Mouse (Mus musculus) forebrain, embryonic 16.5 days (tissue): Measurements from ENCODE around the gene Cacna1e. TPM values are rescaled to one million over a fixed set of nuclear protein-coding genes. Genes with fewer than 3 reads are reported as not detected.

Source experiments
- ATAC-seq: fragments of 200-750 bp; cut with Nextera tagmentation; 2 replicates; pipeline ENCODE4 v1.8.0; 2017; ENCODE audit warnings: mild to moderate bottlenecking, moderate library complexity
- H3K27ac ChIP-seq: fragments of 300-500 bp; sonication (generic); 2 replicates; pipeline ENCODE4 v1.5.1; 2014; ENCODE audit warnings: low read length, control low read depth
- H3K27me3 ChIP-seq: fragments of 300-500 bp; sonication (generic); replicated peaks from 2 replicates; pipeline ENCODE4 v1.6.1; 2014; ENCODE audit warnings: low read length; ENCODE audit not compliant: control insufficient read depth, insufficient read depth
- H3K36me3 ChIP-seq: fragments of 300-500 bp; sonication (generic); 2 replicates; pipeline ENCODE4 v1.6.1; 2014; ENCODE audit not compliant: control insufficient read depth, insufficient read depth
- H3K4me1 ChIP-seq: fragments of 300-500 bp; sonication (generic); replicated peaks from 2 replicates; pipeline ENCODE4 v1.6.1; 2014; ENCODE audit warnings: low read length; ENCODE audit not compliant: control insufficient read depth, insufficient read depth
- H3K4me2 ChIP-seq: fragments of 300-500 bp; sonication (generic); 2 replicates; pipeline ENCODE4 v1.6.1; 2014; ENCODE audit warnings: mild to moderate bottlenecking, low read length, control low read depth
- H3K4me3 ChIP-seq: fragments of 300-500 bp; sonication (generic); replicated peaks from 2 replicates; pipeline ENCODE4 v1.5.1; 2014; ENCODE audit warnings: mild to moderate bottlenecking, low read length, control low read depth
- H3K9ac ChIP-seq: fragments of 300-500 bp; sonication (generic); replicated peaks from 2 replicates; pipeline ENCODE4 v1.6.1; 2014; ENCODE audit warnings: low read depth, low read length, control low read depth
- H3K9me3 ChIP-seq: fragments of 300-500 bp; sonication (generic); 2 replicates; pipeline ENCODE4 v1.6.1; 2016; ENCODE audit warnings: low read length; ENCODE audit not compliant: control insufficient read depth
- WGBS: fragments of 180-500 bp; shearing (Covaris S2); extraction: QIAGEN DNeasy Blood & Tissue Kit; methylation state at CpG from one replicate; pipeline ENCODE4 v1.1.7; 2014; 5-methylcytosine and 5-hydroxymethylcytosine counted together
- polyA plus RNA-seq: library from polyadenylated mRNA; unstranded; fragments of >200 nt; fragmentation: Nextera tagmentation; extraction: Ambion mirVana; gene quantifications from 2 replicates; pipeline ENCODE4 v1.2.1, GENCODE M21; 2015

Cacna1e gene
- polyA plus RNA-seq, 1 experiment from 2014 or later = 18.9 TPM

- Histone ChIP-seq H3K36me3 (no peaks in the 10 kb centered on the region), H3K4me3 (no peak overlapping the region), H3K27me3 (no peaks in the 10 kb centered on the region), H3K27ac (no peak overlapping the region), H3K9me3 (no peaks in the 10 kb centered on the region), H3K9ac (no peak overlapping the region), H3K4me2 (no peak overlapping the region), H3K4me1 (no peaks in the 10 kb centered on the region)
- WGBS = 26% methylated on average over 3 of the region's 3 CpGs
- ATAC-seq = no peak
These were observed 276.9 kb downstream of the Cacna1e start for GRCm38 (mm10) chr1:154607406-154607805.

GRCm38 (mm10) chr1:154605601-154606000 lies 278.7 kb downstream of the Cacna1e start:
- no peaks in the 10 kb centered on the region for H3K9me3 ChIP-seq
- H3K4me2 ChIP-seq = no peak overlapping the region
- H3K36me3 ChIP-seq = no peaks in the 10 kb centered on the region
- ATAC-seq = no peak
- H3K27ac ChIP-seq = no peak overlapping the region
- H3K4me3 ChIP-seq = no peak overlapping the region
- H3K9ac ChIP-seq = no peak overlapping the region
- no peaks in the 10 kb centered on the region for H3K27me3 ChIP-seq
- WGBS = 95% methylated on average over 2 of the region's 2 CpGs
- no peaks in the 10 kb centered on the region for H3K4me1 ChIP-seq

GRCm38 (mm10) chr1:154603781-154604180 lies 280.5 kb downstream of the Cacna1e start:
- H3K4me2 ChIP-seq = no peak overlapping the region
- H3K9ac ChIP-seq = no peak overlapping the region
- H3K36me3 ChIP-seq = no peaks in the 10 kb centered on the region
- H3K4me1 ChIP-seq = no peaks in the 10 kb centered on the region
- no peak for ATAC-seq
- no peak overlapping the region for H3K4me3 ChIP-seq
- no peak overlapping the region for H3K27ac ChIP-seq
- H3K27me3 ChIP-seq = no peaks in the 10 kb centered on the region
- no peaks in the 10 kb centered on the region for H3K9me3 ChIP-seq

GRCm38 (mm10) chr1:154602531-154602930 lies 281.8 kb downstream of the Cacna1e start:
- Histone ChIP-seq H3K27me3 (no peaks in the 10 kb centered on the region), H3K9ac (no peak overlapping the region), H3K9me3 (no peaks in the 10 kb centered on the region), H3K4me1 (no peaks in the 10 kb centered on the region), H3K4me2 (no peak overlapping the region), H3K4me3 (no peak overlapping the region), H3K27ac (no peak overlapping the region), H3K36me3 (no peaks in the 10 kb centered on the region)
- ATAC-seq = no peak
- WGBS = 94% methylated on average over 1 of the region's 1 CpGs

- Histone ChIP-seq H3K4me2 (no peak overlapping the region), H3K9me3 (no peaks in the 10 kb centered on the region), H3K4me1 (no peaks in the 10 kb centered on the region), H3K36me3 (no peaks in the 10 kb centered on the region), H3K27me3 (no peaks in the 10 kb centered on the region), H3K4me3 (no peak overlapping the region), H3K9ac (no peak overlapping the region), H3K27ac (no peak overlapping the region)
- WGBS = 85% methylated on average over 3 of the region's 3 CpGs
- no peak for ATAC-seq
These were observed 301.8 kb downstream of the Cacna1e start for GRCm38 (mm10) chr1:154582516-154582915.

- ATAC-seq = no peak
- Histone ChIP-seq H3K4me3 (no peak overlapping the region), H3K9me3 (no peaks in the 10 kb centered on the region), H3K4me1 (no peaks in the 10 kb centered on the region), H3K9ac (no peak overlapping the region), H3K27ac (no peak overlapping the region), H3K36me3 (no peaks in the 10 kb centered on the region), H3K4me2 (no peak overlapping the region), H3K27me3 (no peaks in the 10 kb centered on the region)
- 64% methylated on average over 2 of the region's 2 CpGs for WGBS
These were observed 304.4 kb downstream of the Cacna1e start for GRCm38 (mm10) chr1:154579929-154580328.

- Histone ChIP-seq H3K4me1 (no peaks in the 10 kb centered on the region), H3K36me3 (no peaks in the 10 kb centered on the region), H3K27me3 (no peaks in the 10 kb centered on the region), H3K4me3 (no peak overlapping the region), H3K9ac (no peak overlapping the region), H3K27ac (no peak overlapping the region), H3K4me2 (no peak overlapping the region), H3K9me3 (no peaks in the 10 kb centered on the region)
- WGBS = 89% methylated on average over 4 of the region's 4 CpGs
- no peak for ATAC-seq
These were observed 305.6 kb downstream of the Cacna1e start for GRCm38 (mm10) chr1:154578748-154579147.

GRCm38 (mm10) chr1:154576418-154576817 lies 307.9 kb downstream of the Cacna1e start:
- ATAC-seq = no peak
- H3K27me3 ChIP-seq = no peaks in the 10 kb centered on the region
- no peak overlapping the region for H3K9ac ChIP-seq
- H3K4me3 ChIP-seq = no peak overlapping the region
- H3K4me2 ChIP-seq = no peak overlapping the region
- H3K9me3 ChIP-seq = no peaks in the 10 kb centered on the region
- no peaks in the 10 kb centered on the region for H3K36me3 ChIP-seq
- no peaks in the 10 kb centered on the region for H3K4me1 ChIP-seq
- no peak overlapping the region for H3K27ac ChIP-seq
- WGBS = 69% methylated on average over 2 of the region's 2 CpGs

- Histone ChIP-seq H3K27ac (no peak overlapping the region), H3K4me2 (no peak overlapping the region), H3K27me3 (no peaks in the 10 kb centered on the region), H3K4me1 (no peaks in the 10 kb centered on the region), H3K4me3 (no peak overlapping the region), H3K9ac (no peak overlapping the region), H3K36me3 (no peaks in the 10 kb centered on the region; the same call in 1 of the 2 replicates), H3K9me3 (no peaks in the 10 kb centered on the region)
- ATAC-seq = no peak
- 81% methylated on average over 6 of the region's 6 CpGs for WGBS
These were observed 318.3 kb downstream of the Cacna1e start for GRCm38 (mm10) chr1:154566026-154566425.

GRCm38 (mm10) chr1:154555811-154556210 lies 328.5 kb downstream of the Cacna1e start:
- no peak overlapping the region for H3K4me3 ChIP-seq
- peaks cover 3% of the 10 kb centered on the region; the same call in 1 of the 2 replicates for H3K4me1 ChIP-seq
- H3K9ac ChIP-seq = no peak overlapping the region
- H3K9me3 ChIP-seq = no peaks in the 10 kb centered on the region
- WGBS = 53% methylated on average over 1 of the region's 1 CpGs
- H3K27ac ChIP-seq = no peak overlapping the region
- no peaks in the 10 kb centered on the region for H3K27me3 ChIP-seq
- ATAC-seq = no peak
- H3K36me3 ChIP-seq = no peaks in the 10 kb centered on the region
- no peak overlapping the region for H3K4me2 ChIP-seq
